Mouse (Mus musculus): ENCODE results near the gene Map4k5. TPM values are rescaled to one million over a fixed set of nuclear protein-coding genes. Genes with fewer than 3 reads are reported as not detected.

Map4k5 gene
- polyA plus RNA-seq, 1 experiment, result 25.7 TPM

- TF ChIP-seq POLR2A (IDR thresholded peaks at IDR 0.05; ENCODE audit: borderline replicate concordance, extremely low read depth, insufficient read depth, insufficient read length, poor library complexity, severe bottlenecking) (no peak), CTCF (IDR thresholded peaks at IDR 0.05; ENCODE audit: borderline replicate concordance, extremely low read depth, insufficient read depth, insufficient read length) (no peak)
- no peak for DNase-seq (ENCODE audit: low read depth)
These were observed 18.9 kb upstream of the Map4k5 start for GRCm38 (mm10) chr12:69911906-69912305.

- DNase-seq (ENCODE audit: low read depth), result peak; percentile 86
- no peak for TF ChIP-seq POLR2A (IDR thresholded peaks at IDR 0.05; ENCODE audit: borderline replicate concordance, extremely low read depth, insufficient read depth, insufficient read length, poor library complexity, severe bottlenecking)
- TF ChIP-seq CTCF (IDR thresholded peaks at IDR 0.05; ENCODE audit: borderline replicate concordance, extremely low read depth, insufficient read depth, insufficient read length), result no peak
These were observed 15.5 kb upstream of the Map4k5 start for GRCm38 (mm10) chr12:69908511-69908900.

DNA sequence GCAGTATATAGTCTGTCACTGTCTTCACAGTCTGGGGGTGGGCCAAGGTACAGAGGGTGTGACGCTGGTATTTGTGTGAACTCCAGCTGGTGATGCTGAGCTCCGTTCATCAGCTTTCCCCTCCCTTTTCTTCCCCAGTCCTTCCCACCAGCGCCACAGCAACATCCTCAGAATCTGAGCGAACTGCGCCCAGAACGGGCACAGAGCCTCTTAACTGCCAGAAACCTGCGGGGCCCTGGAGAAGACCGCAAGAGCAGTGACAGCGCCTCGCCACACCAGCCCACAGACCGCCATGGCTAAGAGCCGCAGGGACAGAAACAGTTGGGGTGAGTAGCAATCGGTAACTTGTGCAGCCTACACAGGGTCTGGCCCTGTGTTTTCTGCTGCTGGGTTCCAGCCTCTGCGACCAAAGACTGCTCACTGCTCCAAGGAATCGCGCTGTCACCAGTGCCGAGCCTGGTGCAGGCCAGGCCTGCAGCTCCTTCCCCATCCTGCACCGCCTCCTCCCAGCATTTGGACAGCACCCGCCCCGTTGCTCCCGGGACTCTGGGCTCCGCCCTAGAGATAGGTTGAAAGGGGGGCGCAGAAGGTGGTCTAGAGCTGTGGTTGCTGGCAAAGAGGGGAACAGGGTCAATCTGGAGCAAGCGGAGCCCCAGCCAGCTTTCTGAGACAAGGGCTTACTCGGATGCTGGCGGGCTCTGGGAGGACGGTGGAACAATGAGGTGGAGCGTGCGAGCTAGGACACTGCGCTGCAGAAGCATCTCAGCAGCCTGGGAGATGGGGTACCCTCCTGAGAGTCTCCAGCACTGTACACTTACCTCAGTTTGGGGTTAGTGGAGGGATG is 14.9 kb upstream of the Map4k5 start:
- TF ChIP-seq POLR2A (IDR thresholded peaks at IDR 0.05; ENCODE audit: borderline replicate concordance, extremely low read depth, insufficient read depth, insufficient read length, poor library complexity, severe bottlenecking), result peak; percentile 51; the same call in 1 of the 2 replicates
- TF ChIP-seq CTCF (IDR thresholded peaks at IDR 0.05; ENCODE audit: borderline replicate concordance, extremely low read depth, insufficient read depth, insufficient read length), result no peak
- DNase-seq (ENCODE audit: low read depth), result peak; percentile 92

DNA sequence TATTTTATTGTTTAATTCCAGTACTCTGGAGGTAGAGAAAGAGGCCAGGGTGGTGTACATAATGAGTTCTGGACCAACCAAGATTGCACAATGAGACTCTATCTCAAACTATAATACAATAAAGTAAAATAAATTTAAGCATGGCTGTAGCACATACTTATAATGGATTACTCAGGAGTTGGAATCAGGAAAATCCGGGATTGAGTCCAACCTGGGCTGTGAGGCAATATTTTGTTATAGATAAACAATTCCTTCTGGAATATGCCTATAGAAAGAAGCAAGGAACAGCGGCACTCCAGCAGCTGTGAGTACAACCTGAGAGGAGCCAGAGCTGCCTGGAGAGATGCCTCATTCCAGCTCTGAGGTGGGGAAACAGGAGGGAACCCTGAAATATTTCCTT is 12.0 kb upstream of the Map4k5 start:
- TF ChIP-seq CTCF (IDR thresholded peaks at IDR 0.05; ENCODE audit: borderline replicate concordance, extremely low read depth, insufficient read depth, insufficient read length) (no peak), POLR2A (IDR thresholded peaks at IDR 0.05; ENCODE audit: borderline replicate concordance, extremely low read depth, insufficient read depth, insufficient read length, poor library complexity, severe bottlenecking) (no peak)
- DNase-seq (ENCODE audit: low read depth), result no peak

DNA sequence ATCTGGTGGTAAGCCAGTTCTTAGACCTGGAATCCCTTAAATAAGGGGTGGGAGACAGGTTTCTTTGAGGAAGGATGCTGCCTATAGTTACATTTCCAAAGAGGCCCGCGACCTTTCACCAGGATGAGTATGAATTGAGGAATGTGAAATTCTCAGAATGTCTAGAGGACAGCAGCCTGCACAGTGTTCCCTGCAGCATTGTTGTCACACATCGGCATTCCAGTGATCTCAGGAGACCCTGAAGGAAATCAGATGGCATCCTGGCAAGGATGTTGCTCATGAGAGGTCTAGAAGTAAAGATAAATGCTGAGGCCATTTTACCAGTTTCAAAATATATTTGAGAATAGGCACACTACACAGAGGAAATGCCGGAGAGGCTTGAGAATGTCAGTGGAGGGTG is 5.1 kb upstream of the Map4k5 start:
- TF ChIP-seq CTCF (IDR thresholded peaks at IDR 0.05; ENCODE audit: borderline replicate concordance, extremely low read depth, insufficient read depth, insufficient read length) (no peak), POLR2A (IDR thresholded peaks at IDR 0.05; ENCODE audit: borderline replicate concordance, extremely low read depth, insufficient read depth, insufficient read length, poor library complexity, severe bottlenecking) (no peak)
- DNase-seq (ENCODE audit: low read depth), result no peak

GRCm38 (mm10) chr12:69895046-69895445 is 2.0 kb upstream of the Map4k5 start:
- TF ChIP-seq CTCF (IDR thresholded peaks at IDR 0.05; ENCODE audit: borderline replicate concordance, extremely low read depth, insufficient read depth, insufficient read length) (no peak), POLR2A (IDR thresholded peaks at IDR 0.05; ENCODE audit: borderline replicate concordance, extremely low read depth, insufficient read depth, insufficient read length, poor library complexity, severe bottlenecking) (no peak)
- no peak for DNase-seq (ENCODE audit: low read depth)

DNA sequence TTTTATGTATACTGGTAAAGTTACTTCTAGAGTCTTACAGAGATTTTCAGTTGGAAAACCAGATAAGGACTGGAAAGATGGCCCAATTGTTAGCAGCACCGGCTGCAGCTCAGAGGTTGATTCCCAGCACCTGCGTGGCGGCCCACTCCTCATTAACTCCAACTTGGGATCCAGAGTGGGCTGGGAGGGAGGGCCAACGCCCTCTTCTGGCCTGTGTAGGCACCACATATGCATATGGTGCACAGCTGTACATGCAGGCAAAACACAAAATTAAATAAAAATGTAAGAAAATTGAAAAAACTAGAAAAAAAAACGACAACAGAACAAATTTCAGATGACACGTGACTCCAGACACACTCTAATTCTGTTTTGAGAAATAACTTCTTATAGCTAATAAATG is 927 bp upstream of the Map4k5 start:
- TF ChIP-seq POLR2A (IDR thresholded peaks at IDR 0.05; ENCODE audit: borderline replicate concordance, extremely low read depth, insufficient read depth, insufficient read length, poor library complexity, severe bottlenecking) (no peak), CTCF (IDR thresholded peaks at IDR 0.05; ENCODE audit: borderline replicate concordance, extremely low read depth, insufficient read depth, insufficient read length) (peak; percentile 30; the same call in 1 of the 2 replicates)
- no peak for DNase-seq (ENCODE audit: low read depth)

DNA sequence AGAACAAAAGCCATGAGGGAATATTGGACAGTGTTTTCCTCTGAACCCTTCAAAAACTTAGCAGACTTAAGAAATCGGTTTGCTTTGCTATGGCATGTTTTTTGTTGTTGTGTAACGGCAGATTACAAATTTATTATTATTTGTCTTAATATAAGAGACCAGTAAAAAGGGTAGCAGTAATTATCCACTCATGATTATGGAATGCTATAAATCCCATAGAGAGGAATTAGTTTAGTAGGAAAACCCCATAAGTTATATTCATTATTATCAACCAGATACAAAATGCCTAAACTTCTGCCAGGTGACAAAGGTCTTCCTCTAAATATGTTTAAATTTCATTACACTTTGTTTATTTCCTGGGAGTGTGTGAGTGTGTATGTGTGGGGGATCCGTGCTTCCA is 1.3 kb downstream of the Map4k5 start:
- no peak for DNase-seq (ENCODE audit: low read depth)
- no peak for TF ChIP-seq CTCF (IDR thresholded peaks at IDR 0.05; ENCODE audit: borderline replicate concordance, extremely low read depth, insufficient read depth, insufficient read length)
- no peak for TF ChIP-seq POLR2A (IDR thresholded peaks at IDR 0.05; ENCODE audit: borderline replicate concordance, extremely low read depth, insufficient read depth, insufficient read length, poor library complexity, severe bottlenecking)

DNA sequence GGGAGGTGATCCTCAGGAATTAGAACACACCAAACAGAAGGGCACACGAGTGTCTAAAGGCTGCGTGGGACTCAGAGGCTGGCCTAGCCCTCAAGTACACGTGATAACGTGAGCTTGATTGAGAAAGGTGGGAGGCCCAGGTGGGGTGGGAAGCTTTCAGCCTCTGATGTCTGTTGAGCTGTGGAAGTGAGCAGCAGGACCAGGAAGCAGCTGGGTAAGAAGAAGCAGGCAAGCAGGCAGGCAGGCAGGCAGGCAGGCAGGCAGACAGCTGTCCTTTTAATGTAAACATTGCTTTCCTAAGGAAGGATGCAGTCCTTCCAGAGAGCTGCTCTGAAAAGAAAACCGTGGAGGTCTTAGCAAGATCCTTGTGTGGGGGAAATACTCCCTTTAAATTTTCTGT is 2.5 kb downstream of the Map4k5 start:
- TF ChIP-seq CTCF (IDR thresholded peaks at IDR 0.05; ENCODE audit: borderline replicate concordance, extremely low read depth, insufficient read depth, insufficient read length), result no peak
- no peak for TF ChIP-seq POLR2A (IDR thresholded peaks at IDR 0.05; ENCODE audit: borderline replicate concordance, extremely low read depth, insufficient read depth, insufficient read length, poor library complexity, severe bottlenecking)
- DNase-seq (ENCODE audit: low read depth), result peak; percentile 52

DNA sequence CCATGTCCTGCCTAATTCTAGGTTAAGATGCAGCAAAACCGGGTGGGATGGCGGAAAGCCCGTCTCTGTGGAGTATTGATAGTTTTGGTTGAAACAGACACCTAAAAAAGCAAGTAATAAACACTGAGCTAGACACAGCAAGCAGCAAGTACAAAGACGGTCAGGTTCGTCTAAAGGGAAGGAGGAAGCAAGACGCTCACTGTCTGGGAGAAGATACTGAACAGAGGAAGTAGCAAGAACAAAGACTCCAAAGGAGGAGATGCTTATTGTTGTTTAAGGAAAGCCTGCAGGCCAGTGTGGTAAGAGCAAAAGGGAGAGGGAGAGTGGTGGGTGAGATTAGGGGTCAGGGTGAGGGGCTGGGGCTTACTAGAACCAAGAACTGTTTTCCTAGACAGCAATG is 2.9 kb downstream of the Map4k5 start:
- no peak for DNase-seq (ENCODE audit: low read depth)

GRCm38 (mm10) chr12:69888345-69888744 is 4.7 kb downstream of the Map4k5 start:
- DNase-seq (ENCODE audit: low read depth), result no peak
- no peak for TF ChIP-seq CTCF (IDR thresholded peaks at IDR 0.05; ENCODE audit: borderline replicate concordance, extremely low read depth, insufficient read depth, insufficient read length)
- no peak for TF ChIP-seq POLR2A (IDR thresholded peaks at IDR 0.05; ENCODE audit: borderline replicate concordance, extremely low read depth, insufficient read depth, insufficient read length, poor library complexity, severe bottlenecking)

More for the DNA sequence above, 2.9 kb downstream of the Map4k5 start:
- TF ChIP-seq CTCF (IDR thresholded peaks at IDR 0.05; ENCODE audit: borderline replicate concordance, extremely low read depth, insufficient read depth, insufficient read length) (no peak), POLR2A (IDR thresholded peaks at IDR 0.05; ENCODE audit: borderline replicate concordance, extremely low read depth, insufficient read depth, insufficient read length, poor library complexity, severe bottlenecking) (no peak)

GRCm38 (mm10) chr12:69887776-69888175 is 5.2 kb downstream of the Map4k5 start:
- TF ChIP-seq CTCF (IDR thresholded peaks at IDR 0.05; ENCODE audit: borderline replicate concordance, extremely low read depth, insufficient read depth, insufficient read length), result no peak
- no peak for TF ChIP-seq POLR2A (IDR thresholded peaks at IDR 0.05; ENCODE audit: borderline replicate concordance, extremely low read depth, insufficient read depth, insufficient read length, poor library complexity, severe bottlenecking)
- DNase-seq (ENCODE audit: low read depth), result no peak

Data from brain, embryonic 14.5 days (tissue).